Mouse (Mus musculus): Measurements from ENCODE around the gene Cfap54. TPM values are rescaled to one million over a fixed set of nuclear protein-coding genes. Genes with fewer than 3 reads are reported as not detected.

The Cfap54 gene
- polyA plus RNA-seq, 1 experiment, result 1.8 TPM

- Histone ChIP-seq H3K4me1 (ENCODE audit: control insufficient read depth, insufficient read depth, low read length) (peaks cover 3% of the 10 kb centered on the region; the same call in 1 of the 2 replicates), H3K27ac (ENCODE audit: control insufficient read depth, insufficient read depth, low read depth, low read length, poor library complexity) (no peak overlapping the region), H3K4me3 (replicated peaks; ENCODE audit: control insufficient read depth, low read depth, low read length) (no peak overlapping the region)
- TF ChIP-seq POLR2A (IDR thresholded peaks at IDR 0.05; ENCODE audit: borderline replicate concordance, control insufficient read depth, low read depth, low read length) (no peak), CTCF (IDR thresholded peaks at IDR 0.05; ENCODE audit: control insufficient read depth, insufficient read depth, low read length) (no peak)
- 84% methylated on average over 11 of the region's 11 CpGs for WGBS
These were observed 3.4 kb downstream of the Cfap54 start for GRCm38 (mm10) chr10:93077935-93078479.

GRCm38 (mm10) chr10:93076376-93076775, 5.0 kb downstream of the Cfap54 start:
- WGBS, result 89% methylated on average over 9 of the region's 9 CpGs

GRCm38 (mm10) chr10:93075856-93076255, 5.6 kb downstream of the Cfap54 start:
- 79% methylated on average over 8 of the region's 8 CpGs for WGBS
- peaks cover 3% of the 10 kb centered on the region; the same call in 1 of the 2 replicates for H3K4me1 ChIP-seq (ENCODE audit: control insufficient read depth, insufficient read depth, low read length)
- H3K4me3 ChIP-seq (replicated peaks; ENCODE audit: control insufficient read depth, low read depth, low read length), result no peak overlapping the region
- no peak overlapping the region for H3K27ac ChIP-seq (ENCODE audit: control insufficient read depth, insufficient read depth, low read depth, low read length, poor library complexity)
- TF ChIP-seq CTCF (IDR thresholded peaks at IDR 0.05; ENCODE audit: control insufficient read depth, insufficient read depth, low read length) (no peak), POLR2A (IDR thresholded peaks at IDR 0.05; ENCODE audit: borderline replicate concordance, control insufficient read depth, low read depth, low read length) (no peak)

More at GRCm38 (mm10) chr10:93076376-93076775, 5.0 kb downstream of the Cfap54 start:
- Histone ChIP-seq H3K4me1 (ENCODE audit: control insufficient read depth, insufficient read depth, low read length) (peaks cover 3% of the 10 kb centered on the region; the same call in 1 of the 2 replicates), H3K27ac (ENCODE audit: control insufficient read depth, insufficient read depth, low read depth, low read length, poor library complexity) (no peak overlapping the region), H3K4me3 (replicated peaks; ENCODE audit: control insufficient read depth, low read depth, low read length) (no peak overlapping the region)
- TF ChIP-seq POLR2A (IDR thresholded peaks at IDR 0.05; ENCODE audit: borderline replicate concordance, control insufficient read depth, low read depth, low read length) (no peak), CTCF (IDR thresholded peaks at IDR 0.05; ENCODE audit: control insufficient read depth, insufficient read depth, low read length) (no peak)

GRCm38 (mm10) chr10:93072769-93073168, 8.6 kb downstream of the Cfap54 start:
- WGBS, result 92% methylated on average over 2 of the region's 2 CpGs
- H3K27ac ChIP-seq (ENCODE audit: control insufficient read depth, insufficient read depth, low read depth, low read length, poor library complexity), result no peak overlapping the region
- peaks cover 3% of the 10 kb centered on the region for H3K4me1 ChIP-seq (ENCODE audit: control insufficient read depth, insufficient read depth, low read length)
- TF ChIP-seq POLR2A (IDR thresholded peaks at IDR 0.05; ENCODE audit: borderline replicate concordance, control insufficient read depth, low read depth, low read length) (no peak), CTCF (IDR thresholded peaks at IDR 0.05; ENCODE audit: control insufficient read depth, insufficient read depth, low read length) (no peak)
- no peak overlapping the region for H3K4me3 ChIP-seq (replicated peaks; ENCODE audit: control insufficient read depth, low read depth, low read length)

- 67% methylated on average over 3 of the region's 3 CpGs for WGBS
- Histone ChIP-seq H3K4me1 (ENCODE audit: control insufficient read depth, insufficient read depth, low read length) (peaks cover 3% of the 10 kb centered on the region), H3K4me3 (replicated peaks; ENCODE audit: control insufficient read depth, low read depth, low read length) (no peak overlapping the region), H3K27ac (ENCODE audit: control insufficient read depth, insufficient read depth, low read depth, low read length, poor library complexity) (no peak overlapping the region)
- TF ChIP-seq POLR2A (IDR thresholded peaks at IDR 0.05; ENCODE audit: borderline replicate concordance, control insufficient read depth, low read depth, low read length) (no peak), CTCF (IDR thresholded peaks at IDR 0.05; ENCODE audit: control insufficient read depth, insufficient read depth, low read length) (no peak)
These were observed 9.7 kb downstream of the Cfap54 start for GRCm38 (mm10) chr10:93071753-93072152.

- Histone ChIP-seq H3K27ac (ENCODE audit: control insufficient read depth, insufficient read depth, low read depth, low read length, poor library complexity) (peak overlapping the region; percentile 29; the same call in 1 of the 2 replicates), H3K4me3 (replicated peaks; ENCODE audit: control insufficient read depth, low read depth, low read length) (no peak overlapping the region)
These were observed 11.1 kb downstream of the Cfap54 start for GRCm38 (mm10) chr10:93070121-93070898.

GRCm38 (mm10) chr10:93069721-93070120, 11.7 kb downstream of the Cfap54 start:
- Histone ChIP-seq H3K27ac (ENCODE audit: control insufficient read depth, insufficient read depth, low read depth, low read length, poor library complexity) (peak overlapping the region; percentile 12; the same call in 1 of the 2 replicates), H3K4me1 (ENCODE audit: control insufficient read depth, insufficient read depth, low read length) (peaks cover 3% of the 10 kb centered on the region), H3K4me3 (replicated peaks; ENCODE audit: control insufficient read depth, low read depth, low read length) (no peak overlapping the region)
- 29% methylated on average over 6 of the region's 6 CpGs for WGBS
- TF ChIP-seq POLR2A (IDR thresholded peaks at IDR 0.05; ENCODE audit: borderline replicate concordance, control insufficient read depth, low read depth, low read length) (no peak), CTCF (IDR thresholded peaks at IDR 0.05; ENCODE audit: control insufficient read depth, insufficient read depth, low read length) (no peak)

More at GRCm38 (mm10) chr10:93070121-93070898, 11.1 kb downstream of the Cfap54 start:
- H3K4me1 ChIP-seq (ENCODE audit: control insufficient read depth, insufficient read depth, low read length), result peaks cover 3% of the 10 kb centered on the region
- TF ChIP-seq CTCF (IDR thresholded peaks at IDR 0.05; ENCODE audit: control insufficient read depth, insufficient read depth, low read length) (peak; percentile 88), POLR2A (IDR thresholded peaks at IDR 0.05; ENCODE audit: borderline replicate concordance, control insufficient read depth, low read depth, low read length) (no peak)
- WGBS, result 11% methylated on average over 9 of the region's 9 CpGs

- Histone ChIP-seq H3K4me3 (replicated peaks; ENCODE audit: control insufficient read depth, low read depth, low read length) (no peak overlapping the region), H3K4me1 (ENCODE audit: control insufficient read depth, insufficient read depth, low read length) (peaks cover 3% of the 10 kb centered on the region), H3K27ac (ENCODE audit: control insufficient read depth, insufficient read depth, low read depth, low read length, poor library complexity) (peak overlapping the region; percentile 5)
- WGBS, result 27% methylated on average over 6 of the region's 6 CpGs
- TF ChIP-seq POLR2A (IDR thresholded peaks at IDR 0.05; ENCODE audit: borderline replicate concordance, control insufficient read depth, low read depth, low read length) (no peak), CTCF (IDR thresholded peaks at IDR 0.05; ENCODE audit: control insufficient read depth, insufficient read depth, low read length) (no peak)
These were observed 12.3 kb downstream of the Cfap54 start for GRCm38 (mm10) chr10:93069041-93069679.

All from bone marrow, adult 2 months (tissue).